Mouse (Mus musculus): ENCODE measurements around the gene Glycam1.
"Not testable (repeated sequence)": the region's sequence is repeated elsewhere in the genome, so short reads cannot be mapped to it uniquely, and the experiment has no call there.

Glycam1 gene

DNA sequence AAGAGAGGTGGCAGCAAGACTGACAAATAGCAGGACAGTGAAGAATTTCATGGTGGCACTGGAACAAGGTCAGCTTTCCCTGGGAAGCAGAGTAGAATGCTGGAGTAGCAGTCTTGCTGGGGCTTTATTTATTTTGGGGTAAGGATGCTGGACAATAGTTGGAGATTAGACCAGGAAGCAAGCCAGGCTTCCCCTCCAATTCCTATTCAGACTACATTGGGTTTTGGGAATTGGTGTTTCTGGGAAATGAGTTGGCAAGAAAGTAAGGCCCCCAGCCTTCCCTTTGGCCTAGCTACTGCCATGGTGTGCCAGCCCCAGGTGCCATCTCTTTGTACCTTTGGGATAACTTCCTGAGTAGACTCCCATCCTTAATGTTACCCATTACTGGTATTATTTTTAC is at the start of gene Glycam1:
Glycam1 (minus strand) TSS at position 101 of the 400 bp plus-strand sequence.
- no peak for DNase-seq (ENCODE audit: low spot score in 2 of 2)

DNA sequence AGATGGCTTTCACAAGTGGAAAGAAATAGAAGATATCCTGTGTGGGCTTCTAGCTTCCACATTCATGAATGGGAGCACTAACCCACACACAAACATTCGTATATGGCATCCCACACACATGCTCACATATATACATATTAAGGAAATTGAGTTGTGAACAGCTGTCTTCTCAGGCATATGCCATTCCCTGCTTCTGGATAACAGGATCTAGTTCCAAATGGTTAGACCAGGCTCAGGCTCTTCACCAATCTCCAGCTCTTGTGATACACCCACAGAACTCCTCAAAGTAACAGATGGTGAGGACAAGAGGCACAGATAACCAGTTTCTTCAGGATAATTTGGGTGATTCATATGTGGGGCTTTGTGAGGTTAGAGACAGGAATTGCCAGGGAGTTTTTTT is 39.6 kb upstream of the Glycam1 start:
- peak in 1 of 2 experiments; percentile 14 for DNase-seq (ENCODE audit: low spot score in 2 of 2)

DNA sequence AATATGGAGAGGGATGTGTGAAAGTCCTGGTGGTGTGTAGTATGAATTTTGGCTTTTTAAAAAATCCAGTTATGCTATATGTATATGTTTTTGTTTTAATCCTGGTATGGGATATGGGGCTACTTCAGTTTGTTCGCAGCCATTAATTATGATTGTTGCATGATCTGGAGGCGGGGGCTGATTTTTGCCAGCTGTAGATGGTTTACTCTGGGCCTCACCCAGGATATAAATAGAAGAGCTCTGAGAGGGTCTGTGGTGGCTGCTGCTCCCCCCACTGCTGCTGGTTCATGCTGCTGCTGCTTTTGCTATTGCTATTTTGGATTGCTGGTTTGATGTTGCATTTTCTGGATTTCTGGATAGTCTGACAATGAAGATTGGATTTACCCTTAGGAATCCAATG is 25.9 kb upstream of the Glycam1 start:
- no peak for DNase-seq (ENCODE audit: low spot score in 2 of 2)

DNA sequence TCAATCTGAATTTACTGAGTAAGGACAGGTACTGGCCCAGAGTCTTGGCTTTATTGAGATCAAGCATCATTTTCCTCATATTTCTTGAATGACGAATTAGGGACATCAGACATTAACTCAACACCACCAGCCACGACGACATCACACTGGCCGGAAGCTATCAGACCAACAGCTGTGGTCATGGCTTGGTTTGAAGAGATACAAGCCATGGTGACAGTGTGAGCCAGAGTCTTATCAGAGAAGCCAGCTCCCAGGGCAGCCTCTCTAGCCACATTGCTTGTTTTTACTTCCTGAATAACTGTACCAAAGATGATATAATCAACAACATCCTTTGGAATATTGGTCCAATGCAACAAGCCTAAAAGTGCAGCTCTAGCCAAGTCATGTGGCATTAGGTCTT is 22.9 kb upstream of the Glycam1 start:
- not testable (repeated sequence) for DNase-seq (ENCODE audit: low spot score in 2 of 2)

DNA sequence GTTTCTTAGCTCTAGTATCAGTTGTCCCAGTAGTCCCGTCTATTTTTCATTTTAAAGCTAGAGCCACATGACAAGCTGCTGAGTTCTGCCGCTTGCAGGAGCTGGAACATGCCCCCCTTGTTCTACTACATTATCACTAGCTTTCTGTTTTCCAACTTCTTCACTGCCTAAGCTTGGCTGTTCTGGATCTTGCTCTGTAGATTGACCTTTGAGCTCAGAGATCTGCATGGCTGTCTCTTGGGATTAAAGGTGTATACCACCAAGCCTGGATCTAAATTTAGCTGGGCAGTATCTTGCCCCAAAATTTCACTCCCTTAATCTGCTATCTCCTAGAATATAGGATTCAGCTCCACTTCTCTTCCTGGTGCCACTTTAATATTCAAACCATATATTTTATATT is 21.0 kb upstream of the Glycam1 start:
- DNase-seq (ENCODE audit: low spot score in 2 of 2): no peak

GRCm38 (mm10) chr15:103552096-103552690 is 12.7 kb downstream of the Glycam1 start:
- no peak for DNase-seq (ENCODE audit: low spot score in 2 of 2)

GRCm38 (mm10) chr15:103551053-103551452 is 13.8 kb downstream of the Glycam1 start:
- no peak for DNase-seq (ENCODE audit: low spot score in 2 of 2)

DNA sequence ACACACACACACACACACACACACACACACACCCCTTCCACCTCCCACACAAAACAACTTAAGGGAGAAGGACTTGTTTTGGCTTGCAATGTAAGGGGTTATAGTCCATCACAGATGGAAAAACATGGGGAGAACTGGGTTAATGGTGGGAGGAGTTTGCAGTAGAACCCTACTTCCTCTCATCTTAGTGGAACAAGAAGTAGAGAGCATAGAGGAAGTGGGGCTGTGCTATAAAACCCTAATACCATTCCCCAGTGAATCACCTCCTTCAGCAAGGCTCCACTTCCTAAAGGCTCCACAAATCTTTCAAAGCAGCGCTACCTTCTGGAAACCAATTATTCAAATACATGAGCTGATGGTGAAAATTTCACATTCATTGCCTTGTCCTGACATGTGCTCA is 15.4 kb downstream of the Glycam1 start:
- no peak for DNase-seq (ENCODE audit: low spot score in 2 of 2)

DNA sequence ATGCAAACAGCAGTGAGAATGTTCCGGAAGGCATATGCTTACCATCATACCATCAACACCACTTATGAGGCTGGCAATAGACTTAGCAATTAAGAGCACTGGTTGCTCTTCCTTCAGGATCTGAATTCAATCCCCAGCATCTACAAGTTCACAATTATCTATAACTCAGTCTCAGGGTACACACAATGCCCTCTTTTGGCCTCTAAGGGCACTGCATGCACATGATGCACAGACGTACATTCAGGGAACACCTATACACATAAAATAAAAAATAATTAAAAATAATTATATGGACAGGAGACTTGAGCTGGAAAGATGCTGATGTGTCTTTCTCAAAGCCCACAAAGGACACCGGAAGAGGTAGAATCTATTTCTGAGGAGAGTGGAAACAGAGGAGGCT is 16.9 kb downstream of the Glycam1 start:
- no peak for DNase-seq (ENCODE audit: low spot score in 2 of 2)

- DNase-seq (ENCODE audit: low spot score in 2 of 2): no peak
Observed at GRCm38 (mm10) chr15:103542526-103542925, 22.4 kb downstream of the Glycam1 start.

- no peak for DNase-seq (ENCODE audit: low spot score in 2 of 2)
Observed at GRCm38 (mm10) chr15:103540646-103541045, 24.2 kb downstream of the Glycam1 start.

DNA sequence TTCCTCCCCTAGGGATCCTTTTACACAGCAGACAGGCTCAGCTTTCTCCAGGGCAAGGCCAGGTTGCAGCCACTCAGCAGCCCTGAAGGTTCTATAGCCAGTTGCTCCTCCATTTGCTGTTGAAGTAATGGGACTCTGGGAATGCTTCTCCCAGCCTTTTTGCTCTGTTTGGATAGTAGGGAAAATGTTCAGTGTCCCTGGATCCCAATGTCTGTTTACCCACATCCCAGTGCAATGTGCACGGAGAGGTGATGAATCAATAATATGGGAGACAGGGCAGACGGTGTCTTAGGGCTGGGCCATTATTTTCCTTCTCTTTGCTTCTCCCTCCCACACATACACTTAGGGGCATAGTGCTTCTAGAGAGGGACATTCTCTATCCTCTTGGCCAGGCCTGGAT is 25.6 kb downstream of the Glycam1 start:
- no peak for DNase-seq (ENCODE audit: low spot score in 2 of 2)

- DNase-seq (ENCODE audit: low spot score in 2 of 2): peak; percentile 63 to 72
Observed at GRCm38 (mm10) chr15:103537822-103538213, 27.1 kb downstream of the Glycam1 start, which contains the start of gene Ppp1r1a. Gene Ppp1r1a (minus strand): TSS chr15:103538003.

GRCm38 (mm10) chr15:103537011-103537821 is 27.7 kb downstream of the Glycam1 start:
- DNase-seq (ENCODE audit: low spot score in 2 of 2): peak; percentile 67 to 75

- DNase-seq (ENCODE audit: low spot score in 2 of 2): no peak
Observed at GRCm38 (mm10) chr15:103536456-103536855, 28.4 kb downstream of the Glycam1 start.

DNA sequence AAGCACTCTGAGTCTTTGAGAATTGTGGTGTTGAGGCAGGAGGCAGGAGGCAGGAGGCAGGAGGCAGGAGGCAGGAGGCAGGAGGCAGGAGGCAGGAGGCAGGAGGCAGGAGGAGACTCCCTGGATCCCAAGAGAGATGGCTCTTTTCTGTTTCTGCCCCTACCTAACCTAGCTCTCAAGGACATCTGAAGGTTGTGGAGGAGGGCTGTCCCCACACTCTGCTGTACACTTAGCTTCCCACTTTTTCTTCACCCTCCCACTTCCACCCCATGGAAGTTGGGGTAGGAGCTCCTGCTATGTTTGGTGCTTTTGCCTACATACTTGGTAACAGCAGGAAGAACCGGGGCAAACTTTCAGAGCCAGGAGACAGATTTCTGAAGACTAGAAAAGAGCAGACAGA is 29.1 kb downstream of the Glycam1 start:
- no peak for DNase-seq (ENCODE audit: low spot score in 2 of 2)

GRCm38 (mm10) chr15:103535030-103535429 is 29.9 kb downstream of the Glycam1 start:
- no peak for DNase-seq (ENCODE audit: low spot score in 2 of 2)

DNA sequence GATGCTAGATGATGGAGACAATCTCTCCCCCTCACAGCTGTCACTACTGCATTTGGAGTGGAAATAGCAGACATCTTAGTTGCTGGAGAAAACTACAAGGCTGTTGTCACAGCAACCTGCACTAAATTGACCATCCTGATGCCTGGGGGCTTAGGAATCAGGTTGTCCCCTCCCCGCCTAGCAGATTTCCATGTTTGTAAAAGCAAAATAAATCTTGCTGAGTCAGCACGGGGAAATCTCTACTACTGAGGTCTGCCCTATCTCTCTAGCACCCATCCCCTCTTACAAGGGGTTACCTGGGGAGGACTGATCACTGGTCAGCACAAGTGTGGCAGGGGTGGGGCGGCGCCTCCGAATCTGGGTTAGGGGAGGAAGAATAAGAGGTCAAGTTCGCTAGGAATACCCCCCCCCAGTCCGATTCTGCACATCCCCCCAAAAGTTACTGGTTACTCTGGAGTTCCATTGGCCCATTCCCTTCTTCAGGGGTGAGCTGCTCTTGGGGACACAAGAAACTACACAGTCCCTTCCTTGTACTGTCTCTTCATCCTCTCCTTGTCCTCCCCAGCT is 30.7 kb downstream of the Glycam1 start:
- DNase-seq (ENCODE audit: low spot score in 2 of 2): no peak

- peak in 1 of 2 experiments; percentile 63 for DNase-seq (ENCODE audit: low spot score in 2 of 2)
Observed at GRCm38 (mm10) chr15:103530372-103530771, 34.5 kb downstream of the Glycam1 start.

- no peak for DNase-seq (ENCODE audit: low spot score in 2 of 2)
Observed at GRCm38 (mm10) chr15:103523156-103523555, 41.7 kb downstream of the Glycam1 start.

GRCm38 (mm10) chr15:103522458-103523099 is 42.3 kb downstream of the Glycam1 start:
- DNase-seq (ENCODE audit: low spot score in 2 of 2): no peak
